Mouse (Mus musculus) left cerebral cortex, adult 18-20 months (tissue): ENCODE data around the gene Ppcdc. TPM values are rescaled to one million over a fixed set of nuclear protein-coding genes. Genes with fewer than 3 reads are reported as not detected.
"Not testable (repeated sequence)": the region's sequence is repeated elsewhere in the genome, so short reads cannot be mapped to it uniquely, and the experiment has no call there.

ENCODE experiments used
- DNase-seq, 2 experiments: peaks; one replicate each; pipeline ENCODE4 v3.0.0; 2021 to 2022; ENCODE audit warnings: low spot score in 2 of 2, mixed read lengths in 1 of 2
- total RNA-seq, 2 experiments: library from RNA; stranded (reverse); gene quantifications; 2 replicates each; pipeline ENCODE4 v1.2.3; 2021

The Ppcdc gene
- total RNA-seq, 2 experiments from 2014 or later = 14.3 TPM

- no peak for DNase-seq
Observed at GRCm38 (mm10) chr9:57431202-57431601, 8.7 kb downstream of the Ppcdc start.

DNA sequence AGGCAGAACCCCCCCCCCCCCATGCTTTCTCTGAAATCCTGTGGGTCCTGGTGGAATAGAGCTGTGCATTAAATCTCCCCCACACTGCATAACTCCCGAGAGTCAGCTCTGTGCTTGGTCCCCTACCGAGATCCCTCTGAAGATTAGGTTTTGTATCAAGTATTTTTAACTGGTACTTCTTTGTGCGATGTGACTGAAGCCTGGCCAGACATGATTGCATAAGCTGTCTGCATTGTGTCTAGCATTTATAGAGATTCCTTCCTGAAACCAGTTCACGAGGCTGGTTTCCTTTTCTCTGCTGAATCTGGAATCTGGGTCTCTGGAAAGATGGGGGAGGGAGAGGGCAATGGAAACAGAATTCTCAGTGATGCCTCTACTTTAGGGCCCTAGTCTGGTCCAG lies 11.5 kb downstream of the Ppcdc start:
- peak in 1 of 2 experiments; percentile 30 for DNase-seq

- DNase-seq = no peak
Observed at GRCm38 (mm10) chr9:57427937-57428336, 12.0 kb downstream of the Ppcdc start.

DNA sequence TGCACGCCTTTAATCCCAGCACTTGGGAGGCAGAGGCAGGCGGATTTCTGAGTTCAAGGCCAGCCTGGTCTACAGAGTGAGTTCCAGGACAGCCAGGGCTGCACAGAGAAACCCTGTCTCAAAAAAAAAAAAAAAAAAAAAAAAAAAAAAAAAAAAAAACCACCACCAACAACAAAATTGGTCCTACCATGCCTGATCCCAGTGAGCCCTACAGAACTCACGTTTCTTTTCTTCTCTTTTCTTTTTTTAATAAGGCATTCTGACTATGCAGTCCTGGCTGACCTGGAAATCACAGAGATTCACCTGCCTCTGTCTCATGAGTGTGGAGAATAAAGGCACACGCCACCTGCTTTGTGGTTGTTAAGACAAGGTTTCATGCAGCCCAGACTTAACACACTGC lies 12.8 kb downstream of the Ppcdc start:
- DNase-seq = not testable (repeated sequence)

- no peak for DNase-seq
Observed at GRCm38 (mm10) chr9:57425116-57425515, 14.8 kb downstream of the Ppcdc start.

- DNase-seq = no peak
Observed at GRCm38 (mm10) chr9:57424066-57424465, 15.9 kb downstream of the Ppcdc start.

DNA sequence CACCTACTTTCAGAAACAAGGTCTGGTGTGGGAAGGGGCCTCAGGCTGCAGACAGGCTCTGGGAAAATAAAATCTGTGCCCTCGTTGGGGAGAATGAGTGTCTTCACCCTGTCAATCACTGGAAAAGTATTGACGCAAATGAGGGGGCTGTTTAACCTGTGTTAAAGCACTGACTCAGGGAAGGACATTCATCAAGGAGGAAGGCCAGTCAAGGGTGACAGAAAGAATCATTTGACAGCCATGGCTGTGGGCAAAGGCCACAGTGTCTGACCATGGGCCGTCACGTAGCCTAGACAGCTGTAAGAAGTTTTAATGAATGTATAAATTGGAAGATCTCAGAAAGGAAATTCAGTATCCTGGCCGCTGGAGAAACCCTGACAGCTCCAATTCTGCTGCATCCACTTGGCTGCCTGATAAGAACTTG lies 18.2 kb downstream of the Ppcdc start:
- no peak for DNase-seq

DNA sequence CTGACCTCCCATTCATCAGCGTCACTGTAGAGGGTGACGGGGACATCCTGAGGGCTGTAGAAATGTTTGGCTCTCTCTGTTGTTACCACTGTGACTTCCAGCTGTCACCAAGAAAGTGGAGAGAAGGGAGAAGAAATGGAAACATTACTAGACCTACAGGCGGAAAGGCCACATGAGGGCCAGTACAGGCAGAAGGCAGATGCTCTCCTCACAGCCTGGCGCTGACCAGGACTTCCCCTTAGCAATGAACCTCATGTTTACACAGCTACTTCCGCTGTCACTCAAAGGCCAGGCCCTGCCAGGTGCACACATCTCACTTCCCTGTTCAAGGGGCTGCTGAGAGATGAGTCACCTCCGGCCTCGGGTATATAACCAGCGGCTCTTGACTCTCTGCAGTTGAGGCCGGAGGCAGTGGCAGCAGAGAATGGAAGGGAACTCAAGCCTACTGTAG lies 18.8 kb downstream of the Ppcdc start:
- DNase-seq = no peak

DNA sequence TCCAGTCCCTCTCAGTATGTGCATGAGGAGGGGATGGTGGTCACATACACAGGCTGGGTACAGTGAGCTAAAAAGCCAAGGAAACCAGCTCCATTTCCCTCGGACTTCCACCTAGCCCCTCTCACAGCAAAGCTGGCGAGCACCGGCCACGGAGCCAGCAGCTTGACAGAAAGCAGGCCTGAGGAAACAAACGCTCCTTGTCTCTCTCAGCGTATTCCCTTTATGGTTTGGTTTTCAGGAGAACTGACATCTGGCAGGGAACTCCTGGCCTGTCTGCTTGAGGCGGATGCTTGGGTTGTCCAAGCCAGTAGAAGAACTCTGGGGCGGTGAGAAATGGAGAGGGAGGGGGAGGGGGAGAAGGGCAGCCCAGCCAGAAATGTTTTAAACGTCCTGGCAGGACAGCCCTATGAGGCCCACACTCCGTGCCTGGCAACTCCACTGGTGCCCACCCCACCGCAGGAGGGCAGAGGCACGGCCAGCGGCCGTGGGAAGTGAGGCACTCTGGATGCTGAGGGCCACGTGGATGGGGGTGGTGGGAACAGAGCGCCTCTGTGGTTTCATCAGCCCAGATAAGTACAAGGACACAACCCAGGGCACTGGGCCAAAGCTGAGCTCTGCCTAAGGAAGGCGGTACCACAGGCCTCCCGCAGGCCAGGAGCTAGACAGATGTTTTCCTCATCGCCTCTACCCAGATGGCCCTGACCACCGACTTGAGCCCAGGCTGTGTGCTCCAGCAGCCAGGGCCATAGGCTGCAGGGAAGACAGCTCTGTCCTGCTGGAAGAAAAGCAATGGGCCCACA lies 19.4 kb downstream of the Ppcdc start:
- peak; percentile 63 to 75 for DNase-seq

GRCm38 (mm10) chr9:57419521-57420267 lies 20.2 kb downstream of the Ppcdc start:
- DNase-seq = no peak

GRCm38 (mm10) chr9:57417341-57417740 lies 22.6 kb downstream of the Ppcdc start:
- DNase-seq = no peak

- no peak for DNase-seq
Observed at GRCm38 (mm10) chr9:57407120-57407905, 32.6 kb downstream of the Ppcdc start.

- DNase-seq = no peak
Observed at GRCm38 (mm10) chr9:57406395-57406794, 33.5 kb downstream of the Ppcdc start.

GRCm38 (mm10) chr9:57404036-57404435 lies 35.9 kb downstream of the Ppcdc start:
- no peak for DNase-seq

GRCm38 (mm10) chr9:57402318-57403251 lies 37.3 kb downstream of the Ppcdc start:
- no peak for DNase-seq

- DNase-seq = no peak
Observed at GRCm38 (mm10) chr9:57398773-57399172, 41.2 kb downstream of the Ppcdc start.

DNA sequence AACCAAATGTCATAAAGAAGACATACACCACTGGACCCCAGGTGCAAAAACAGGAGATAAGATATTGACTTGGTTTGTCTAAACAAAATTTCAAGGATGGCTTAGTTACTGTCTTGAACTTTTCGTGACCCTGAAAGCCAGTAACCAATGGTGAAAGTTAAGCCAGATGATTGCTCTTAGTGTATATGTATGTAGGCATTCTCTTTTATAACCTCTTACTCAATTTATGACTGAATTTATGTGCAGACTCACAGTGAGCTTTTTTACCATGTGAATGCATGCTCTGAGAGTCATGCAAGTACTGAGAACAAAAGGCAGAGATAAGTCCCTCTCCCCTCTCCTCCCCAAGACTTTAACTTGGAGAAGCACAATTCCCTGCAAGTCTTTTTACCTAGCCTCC lies 47.0 kb downstream of the Ppcdc start:
- DNase-seq = no peak

- DNase-seq = no peak
Observed at GRCm38 (mm10) chr9:57390869-57391268, 49.1 kb downstream of the Ppcdc start.

DNA sequence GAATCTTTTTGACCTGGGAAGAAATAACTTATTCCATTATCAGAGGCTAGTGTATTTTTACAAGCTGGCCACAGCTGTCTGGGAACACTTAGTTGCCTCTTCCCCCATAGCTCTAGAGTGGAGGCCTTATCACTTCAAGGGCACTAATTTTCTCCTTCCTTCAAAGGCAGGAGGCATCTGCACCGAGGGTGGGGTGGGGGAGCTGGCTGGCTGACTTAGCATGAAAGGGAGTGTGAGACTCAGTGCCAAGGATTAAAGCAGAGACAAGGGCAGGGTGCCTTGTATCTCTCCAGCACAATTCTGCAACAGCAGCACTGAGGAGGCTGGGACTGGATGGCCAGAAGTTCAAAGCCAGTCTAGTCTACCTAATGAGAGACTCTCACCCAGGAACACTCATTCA lies 50.8 kb downstream of the Ppcdc start:
- DNase-seq = no peak

- no peak for DNase-seq
Observed at GRCm38 (mm10) chr9:57386926-57387325, 53.0 kb downstream of the Ppcdc start.
